In the genomic region with DNA sequence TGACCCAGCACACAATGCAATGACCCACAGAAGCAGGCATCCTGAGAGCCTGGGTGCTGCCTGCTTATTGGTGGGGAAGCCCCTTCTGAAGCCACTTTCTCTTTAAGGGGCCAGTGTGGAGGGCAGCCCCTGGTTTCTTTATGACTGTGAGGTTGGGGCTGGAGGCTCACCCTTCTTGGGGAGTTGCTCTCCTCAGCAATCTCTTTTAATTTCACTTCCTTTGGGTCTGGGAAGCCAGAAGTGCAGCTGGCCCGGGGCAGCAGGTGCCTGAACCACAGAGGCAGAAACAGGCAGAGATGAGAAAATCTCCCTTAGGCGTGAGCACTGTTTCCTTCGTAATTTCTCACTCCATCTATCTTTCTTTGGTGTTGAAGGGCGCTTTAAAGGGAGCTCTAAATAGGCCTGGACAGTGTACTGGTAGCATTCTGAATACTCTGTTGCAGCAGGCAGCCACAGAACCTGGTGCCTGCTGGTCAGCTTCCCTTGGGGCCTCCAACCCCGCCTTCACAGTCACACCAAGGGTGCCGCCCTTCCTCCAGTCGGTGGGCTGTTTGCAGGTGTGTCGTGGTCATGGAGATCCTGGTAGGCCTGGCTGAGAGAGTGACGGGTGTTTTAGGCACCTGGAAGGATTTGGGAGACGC, we compare ENCODE assay signal across 13 mouse cellular contexts. TPM values are rescaled to one million over a fixed set of nuclear protein-coding genes. Genes with fewer than 3 reads are reported as not detected.
DNase-seq lines count a peak whose midpoint lies in the region; ATAC-seq and TF ChIP-seq lines count a peak whose summit lies in the region.
"Had no signal": no experiment of that assay in that cellular context is flagged by ENCODE, and none has a peak within 500 bp of the region (broad histone marks: within the 10 kb centered on the region; RNA-seq: fewer than 3 reads in every experiment).

No protein-coding gene starts in this region.

- H3K27ac ChIP-seq in forebrain, embryonic 12.5 days: no peak overlapping the region
- H3K27ac ChIP-seq in hindbrain, embryonic 14.5 days: no peak overlapping the region
- no peak overlapping the region for H3K27ac ChIP-seq in hindbrain, postnatal 0 days
- H3K27ac ChIP-seq: hindbrain, embryonic 15.5 days; stomach, embryonic 15.5 days had no signal

- WGBS in forebrain, embryonic 12.5 days: 60% methylated on average over 10 of the region's 10 CpGs
- 57% methylated on average over 10 of the region's 10 CpGs for WGBS in hindbrain, embryonic 14.5 days
- WGBS in hindbrain, postnatal 0 days: 67% methylated on average over 10 of the region's 10 CpGs

- H3K9me3 ChIP-seq in forebrain, embryonic 12.5 days: no peaks in the 10 kb centered on the region
- H3K9me3 ChIP-seq in hindbrain, embryonic 14.5 days (ENCODE audit: control insufficient read depth, low read length): no peaks in the 10 kb centered on the region
- no peaks in the 10 kb centered on the region for H3K9me3 ChIP-seq in hindbrain, postnatal 0 days (ENCODE audit: low read length)
- H3K9me3 ChIP-seq: hindbrain, embryonic 15.5 days; stomach, embryonic 15.5 days had no signal

- H3K9ac ChIP-seq in forebrain, embryonic 12.5 days: no peak overlapping the region
- H3K9ac ChIP-seq in hindbrain, embryonic 14.5 days: no peak overlapping the region
- H3K9ac ChIP-seq in hindbrain, postnatal 0 days (replicated peaks; ENCODE audit: low read length): no peak overlapping the region
- H3K9ac ChIP-seq: hindbrain, embryonic 15.5 days; stomach, embryonic 15.5 days had no signal

- DNase-seq in 3134 (ENCODE audit: extremely low read depth, insufficient read length, low spot score): peak; percentile 15
- DNase-seq in 416B (ENCODE audit: low read depth): peak; percentile 84
- peak; percentile 67 to 77 for DNase-seq in natural killer cell, adult 2 months (ENCODE audit: low spot score in 2 of 2)
- no peak for DNase-seq in hindbrain, embryonic 14.5 days (ENCODE audit: low spot score)
- DNase-seq in hindbrain, postnatal 0 days (ENCODE audit: low spot score): no peak
- DNase-seq in adrenal gland, postnatal 10 days: no peak
- DNase-seq: kidney, postnatal 36 days; lung, postnatal 10 days; retina, postnatal 1 day had no signal

- no peak overlapping the region for H3K4me3 ChIP-seq in forebrain, embryonic 12.5 days (replicated peaks)
- H3K4me3 ChIP-seq in hindbrain, embryonic 14.5 days (replicated peaks; ENCODE audit: low read length): no peak overlapping the region
- H3K4me3 ChIP-seq in hindbrain, postnatal 0 days (ENCODE audit: low read length): no peak overlapping the region
- H3K4me3 ChIP-seq: hindbrain, embryonic 15.5 days; stomach, embryonic 15.5 days had no signal

- TF ChIP-seq CTCF in hindbrain, postnatal 0 days (IDR thresholded peaks at IDR 0.05; ENCODE audit: low read depth): no peak

- no peaks in the 10 kb centered on the region for H3K36me3 ChIP-seq in forebrain, embryonic 12.5 days (replicated peaks)
- H3K36me3 ChIP-seq in hindbrain, embryonic 14.5 days (replicated peaks; ENCODE audit: control insufficient read depth, insufficient read depth): no peaks in the 10 kb centered on the region
- H3K36me3 ChIP-seq in hindbrain, postnatal 0 days (ENCODE audit: insufficient read depth, low read length): no peaks in the 10 kb centered on the region
- H3K36me3 ChIP-seq: hindbrain, embryonic 15.5 days; stomach, embryonic 15.5 days had no signal

- peak; percentile 43 for ATAC-seq in granulocyte monocyte progenitor cell, adult 5-6 weeks (replicated peaks; ENCODE audit: poor library complexity, severe bottlenecking)
- no peak for ATAC-seq in forebrain, embryonic 12.5 days (ENCODE audit: low FRiP score)
- no peak for ATAC-seq in hindbrain, embryonic 14.5 days (ENCODE audit: low FRiP score)
- no peak for ATAC-seq in hindbrain, postnatal 0 days

- no peak overlapping the region for H3K4me2 ChIP-seq in forebrain, embryonic 12.5 days
- H3K4me2 ChIP-seq in hindbrain, embryonic 14.5 days (replicated peaks): no peak overlapping the region
- no peak overlapping the region for H3K4me2 ChIP-seq in hindbrain, postnatal 0 days (ENCODE audit: low read depth, low read length)
- H3K4me2 ChIP-seq: hindbrain, embryonic 15.5 days; stomach, embryonic 15.5 days had no signal

- H3K4me1 ChIP-seq in forebrain, embryonic 12.5 days: peaks cover 9% of the 10 kb centered on the region
- H3K4me1 ChIP-seq in hindbrain, embryonic 14.5 days (replicated peaks; ENCODE audit: control insufficient read depth, insufficient read depth, low read length): 0 out of 2 replicates have a peak, but pooled peaks cover 3% of the 10 kb centered on the region
- no peaks in the 10 kb centered on the region for H3K4me1 ChIP-seq in hindbrain, postnatal 0 days (ENCODE audit: insufficient read depth, low read length)

- peaks cover 4% of the 10 kb centered on the region; the same call in 1 of the 2 replicates for H3K27me3 ChIP-seq in forebrain, embryonic 12.5 days
- no peaks in the 10 kb centered on the region for H3K27me3 ChIP-seq in hindbrain, embryonic 14.5 days (ENCODE audit: control insufficient read depth, insufficient read depth, low read length)
- H3K27me3 ChIP-seq in hindbrain, postnatal 0 days (ENCODE audit: insufficient read depth, low read length): no peaks in the 10 kb centered on the region
- H3K27me3 ChIP-seq: hindbrain, embryonic 15.5 days; stomach, embryonic 15.5 days had no signal

RNA-seq across cellular contexts. Expression of a gene that starts 3.5 kb away (rescaled TPM):
- 35.4 and 37.7 TPM in 2 replicates for total RNA-seq in granulocyte monocyte progenitor cell, adult 5-6 weeks (2014; fragmentation: Nextera tagmentation)
- total RNA-seq in granulocyte monocyte progenitor cell, adult 5-6 weeks (2017): 8.3 and 16.0 TPM in 2 replicates
- 12.2 and 12.4 TPM in 2 replicates for polyA plus RNA-seq in forebrain, embryonic 12.5 days (2016; fragmentation: Nextera tagmentation; extraction: Ambion mirVana)
- 22.4 and 27.7 TPM in 2 replicates for polyA plus RNA-seq in hindbrain, embryonic 14.5 days (2014; fragmentation: Nextera tagmentation; extraction: Ambion mirVana)
- 9.2 and 10.0 TPM in 2 replicates for total RNA-seq in hindbrain, postnatal 0 days (2014; rRNA removed)
- 12.4 and 12.6 TPM in 2 replicates for polyA plus RNA-seq in hindbrain, postnatal 0 days (2015; fragmentation: Nextera tagmentation; extraction: Ambion mirVana)
- total RNA-seq in adrenal gland, postnatal 10 days (2021): 10 to 100 TPM; 12.0 to 14.3 TPM

Comparison
In these comparisons a context has a peak if more than half of its experiments do, and no peak if none do; other contexts are left out.
1. DNase-seq: peak in 3134 (single experiment), 416B (single experiment) and natural killer cell, adult 2 months (2 of 2); none in hindbrain, embryonic 14.5 days (single experiment), hindbrain, postnatal 0 days (single experiment) and adrenal gland, postnatal 10 days (single experiment).